Mouse (Mus musculus) limb, embryonic 12.5 days (tissue): Measurements from ENCODE around the gene Uqcc1. TPM values are rescaled to one million over a fixed set of nuclear protein-coding genes. Genes with fewer than 3 reads are reported as not detected.

Experiments
- ATAC-seq: fragments of 200-750 bp; cut with Nextera tagmentation; 2 replicates; pipeline ENCODE4 v1.8.0; 2017; ENCODE audit warnings: low read depth, moderate TSS enrichment; ENCODE audit not compliant: insufficient number of reproducible peaks, insufficient read depth, low FRiP score, low TSS enrichment
- H3K27ac ChIP-seq: fragments of 300-500 bp; sonication (generic); 2 replicates; pipeline ENCODE4 v1.5.1; 2016; ENCODE audit warnings: mild to moderate bottlenecking, moderate library complexity
- H3K27me3 ChIP-seq: fragments of 300-500 bp; sonication (generic); 2 replicates; pipeline ENCODE4 v1.6.1; 2016; ENCODE audit warnings: mild to moderate bottlenecking, moderate library complexity
- H3K36me3 ChIP-seq: fragments of 300-500 bp; sonication (generic); 2 replicates; pipeline ENCODE4 v1.6.1; 2016; ENCODE audit warnings: mild to moderate bottlenecking, moderate library complexity
- H3K4me1 ChIP-seq: fragments of 300-500 bp; sonication (generic); replicated peaks from 2 replicates; pipeline ENCODE4 v1.6.1; 2016
- H3K4me2 ChIP-seq: fragments of 300-500 bp; sonication (generic); 2 replicates; pipeline ENCODE4 v1.6.1; 2016; ENCODE audit warnings: mild to moderate bottlenecking, moderate library complexity
- H3K4me3 ChIP-seq: fragments of 300-500 bp; sonication (generic); replicated peaks from 2 replicates; pipeline ENCODE4 v1.5.1; 2016; ENCODE audit warnings: mild to moderate bottlenecking
- H3K9ac ChIP-seq: fragments of 300-500 bp; sonication (generic); replicated peaks from 2 replicates; pipeline ENCODE4 v1.6.1; 2016; ENCODE audit warnings: mild to moderate bottlenecking, moderate library complexity
- H3K9me3 ChIP-seq: fragments of 300-500 bp; sonication (generic); 2 replicates; pipeline ENCODE4 v1.6.1; 2016; ENCODE audit warnings: mild to moderate bottlenecking, moderate library complexity
- WGBS: fragments of 180-500 bp; shearing (Covaris S2); methylation state at CpG from one replicate; pipeline ENCODE4 v1.1.7; 2016; 5-methylcytosine and 5-hydroxymethylcytosine counted together
- polyA plus RNA-seq: library from polyadenylated mRNA; unstranded; fragments of >200 nt; fragmentation: Nextera tagmentation; extraction: Ambion mirVana; gene quantifications from 2 replicates; pipeline ENCODE4 v1.2.1, GENCODE M21; 2016

Gene Uqcc1
- polyA plus RNA-seq, 1 experiment from 2014 or later: 66.9 TPM

DNA sequence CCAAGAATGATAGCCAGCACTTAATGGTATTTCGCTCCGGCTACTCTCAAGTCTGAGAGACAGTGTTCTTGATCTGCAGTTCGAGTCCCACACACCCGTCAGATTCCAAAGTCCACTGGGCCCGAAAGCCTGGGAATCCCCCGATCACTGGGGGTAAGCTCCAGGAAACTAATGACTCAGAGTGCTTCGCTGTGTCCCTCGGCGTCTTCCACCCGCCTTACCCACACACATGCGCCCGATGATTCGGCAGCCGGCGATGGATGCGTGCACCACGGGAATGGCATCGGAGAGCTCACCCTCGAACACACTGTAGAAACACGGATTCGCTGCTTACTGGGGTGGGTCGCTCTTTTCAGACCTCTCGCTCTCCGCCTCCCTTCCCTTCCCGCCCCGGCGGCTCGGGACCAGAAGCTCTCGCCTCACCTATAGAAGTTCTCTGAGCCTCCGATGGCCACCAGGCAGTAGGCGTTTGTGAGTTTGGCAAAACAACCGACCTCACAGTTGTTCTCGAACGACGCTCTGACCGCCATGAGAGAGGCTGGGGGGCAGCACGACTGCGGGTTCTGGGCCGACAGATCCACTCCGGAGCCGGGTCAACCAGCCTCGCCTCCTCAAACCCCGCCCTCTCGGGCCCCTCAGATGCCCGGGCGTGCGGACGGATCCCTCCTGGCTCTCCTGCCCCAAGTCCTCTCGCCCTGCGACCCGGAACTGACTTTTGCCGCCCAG, 104.0 kb downstream of the Uqcc1 start:
- no peaks in the 10 kb centered on the region for H3K27me3 ChIP-seq
- peaks cover 21% of the 10 kb centered on the region for H3K4me1 ChIP-seq
- H3K9ac ChIP-seq: peak overlapping the region; percentile 85
- peak overlapping the region; percentile 91 for H3K4me2 ChIP-seq
- peak overlapping the region; percentile 86 for H3K27ac ChIP-seq
- H3K4me3 ChIP-seq: peak overlapping the region; percentile 91
- WGBS: 2% methylated on average over 52 of the region's 52 CpGs
- peaks cover 33% of the 10 kb centered on the region for H3K36me3 ChIP-seq
- H3K9me3 ChIP-seq: no peaks in the 10 kb centered on the region
- ATAC-seq: no peak

DNA sequence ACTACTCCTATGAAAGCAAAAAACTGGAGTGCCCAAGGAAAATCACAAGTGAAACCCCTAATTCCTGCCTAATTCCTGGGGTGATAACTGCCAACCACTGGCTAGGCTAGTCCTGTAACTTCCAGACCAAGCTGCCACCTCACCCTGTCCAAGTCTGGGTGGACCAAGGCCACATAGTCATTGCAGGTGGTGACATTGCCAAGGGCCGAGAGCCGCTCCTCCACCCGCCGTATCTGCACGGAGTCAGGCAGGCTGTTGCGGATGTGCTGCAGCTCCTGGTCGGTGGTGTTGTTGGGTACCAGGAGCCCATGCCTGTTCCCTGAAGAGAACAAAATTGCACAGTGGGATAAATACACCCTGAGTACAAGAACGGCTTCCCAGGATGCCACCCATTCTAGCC, 106.4 kb downstream of the Uqcc1 start:
- Histone ChIP-seq H3K9me3 (no peaks in the 10 kb centered on the region), H3K4me3 (no peak overlapping the region), H3K4me1 (peaks cover 26% of the 10 kb centered on the region), H3K27ac (no peak overlapping the region), H3K4me2 (no peak overlapping the region), H3K36me3 (peaks cover 52% of the 10 kb centered on the region), H3K9ac (no peak overlapping the region), H3K27me3 (no peaks in the 10 kb centered on the region)
- WGBS: 97% methylated on average over 8 of the region's 8 CpGs
- ATAC-seq: no peak

DNA sequence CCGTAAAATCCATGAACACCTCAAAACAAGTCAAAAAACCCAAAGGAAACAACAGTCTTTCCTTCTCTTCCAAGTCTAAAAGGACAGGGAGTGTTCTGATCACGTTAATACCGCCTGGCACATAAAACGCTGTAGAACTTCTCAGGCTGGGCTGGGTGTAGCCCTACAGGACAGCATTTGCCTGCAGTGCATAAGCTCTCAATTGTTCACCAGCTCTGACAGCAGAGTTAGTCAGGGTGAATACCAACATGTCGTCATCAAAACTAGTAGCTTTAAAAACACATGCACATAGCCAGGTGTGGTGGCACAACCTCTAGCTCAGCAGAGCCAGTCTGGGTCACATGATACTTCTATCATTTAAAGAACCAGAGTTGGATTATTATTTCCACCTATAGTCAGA, 109.3 kb downstream of the Uqcc1 start:
- H3K4me2 ChIP-seq: no peak overlapping the region
- H3K9me3 ChIP-seq: no peaks in the 10 kb centered on the region
- no peak for ATAC-seq
- no peak overlapping the region for H3K27ac ChIP-seq
- 85% methylated on average over 5 of the region's 5 CpGs for WGBS
- no peak overlapping the region for H3K9ac ChIP-seq
- peaks cover 26% of the 10 kb centered on the region for H3K4me1 ChIP-seq
- 0 out of 2 replicates have a peak, but pooled peaks cover 4% of the 10 kb centered on the region for H3K27me3 ChIP-seq
- H3K36me3 ChIP-seq: peaks cover 54% of the 10 kb centered on the region
- no peak overlapping the region for H3K4me3 ChIP-seq

DNA sequence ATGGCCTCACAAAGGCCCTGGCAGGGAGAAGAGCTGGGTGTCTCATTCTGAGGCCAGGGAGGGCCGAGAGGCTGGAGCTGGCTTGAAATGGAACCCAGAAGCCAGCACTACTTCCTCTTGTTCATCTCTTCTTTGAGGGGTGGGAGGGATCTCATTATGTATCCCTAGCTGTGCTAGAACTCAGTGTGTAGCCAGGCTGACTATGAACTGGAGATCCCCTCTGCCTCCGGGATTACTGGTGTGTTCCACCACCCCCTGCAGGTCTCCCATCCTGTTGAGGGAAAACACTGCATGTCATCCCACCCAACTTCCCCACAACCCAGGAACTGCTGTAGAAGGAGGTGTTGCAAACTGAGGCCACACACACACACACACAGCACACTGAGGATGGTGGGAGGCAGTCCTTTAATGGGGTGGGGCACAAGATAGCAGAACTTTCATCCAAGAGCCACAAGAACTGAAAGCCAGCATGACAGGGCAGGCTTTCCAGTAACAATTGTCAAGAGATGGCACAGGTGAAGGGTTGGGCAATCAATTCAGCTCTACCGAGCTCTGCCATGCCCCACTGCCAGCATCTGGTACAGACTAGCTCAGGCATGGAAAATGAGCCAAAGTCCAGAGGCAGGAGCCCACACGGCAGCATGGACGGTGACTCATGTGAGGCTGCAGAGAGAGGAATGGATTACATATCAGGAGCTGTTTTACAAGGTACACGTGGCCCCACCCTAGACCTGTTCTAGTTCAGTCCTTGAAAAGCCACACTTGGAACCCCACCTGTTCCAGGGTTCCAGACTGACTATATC, 110.5 kb downstream of the Uqcc1 start:
- Histone ChIP-seq H3K4me2 (peak overlapping the region; percentile 95), H3K27me3 (0 out of 2 replicates have a peak, but pooled peaks cover 4% of the 10 kb centered on the region), H3K4me3 (peak overlapping the region; percentile 68), H3K9ac (peak overlapping the region; percentile 79; the same call in 1 of the 2 replicates), H3K9me3 (no peaks in the 10 kb centered on the region), H3K4me1 (peaks cover 24% of the 10 kb centered on the region), H3K27ac (peak overlapping the region; percentile 73), H3K36me3 (peaks cover 50% of the 10 kb centered on the region)
- WGBS: 67% methylated on average over 6 of the region's 6 CpGs
- ATAC-seq: no peak

DNA sequence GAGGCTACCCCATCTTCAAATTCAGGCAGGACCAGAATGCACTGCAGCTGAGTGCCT, 110.9 kb downstream of the Uqcc1 start, which contains the start of gene BC029722:
Gene BC029722, minus strand, starts transcription at position 35 of the 57 bp plus-strand sequence.
- 0 out of 2 replicates have a peak, but pooled peaks cover 4% of the 10 kb centered on the region for H3K27me3 ChIP-seq
- H3K4me3 ChIP-seq: peak within 1 kb of the TSS; percentile 68
- H3K9ac ChIP-seq: peak within 1 kb of the TSS; percentile 79
- no peak for ATAC-seq
- H3K36me3 ChIP-seq: peaks cover 50% of the 10 kb centered on the region
- peak within 1 kb of the TSS; percentile 73 for H3K27ac ChIP-seq
- peaks cover 26% of the 10 kb centered on the region for H3K4me1 ChIP-seq
- H3K4me2 ChIP-seq: peak within 1 kb of the TSS; percentile 95
- H3K9me3 ChIP-seq: no peaks in the 10 kb centered on the region

DNA sequence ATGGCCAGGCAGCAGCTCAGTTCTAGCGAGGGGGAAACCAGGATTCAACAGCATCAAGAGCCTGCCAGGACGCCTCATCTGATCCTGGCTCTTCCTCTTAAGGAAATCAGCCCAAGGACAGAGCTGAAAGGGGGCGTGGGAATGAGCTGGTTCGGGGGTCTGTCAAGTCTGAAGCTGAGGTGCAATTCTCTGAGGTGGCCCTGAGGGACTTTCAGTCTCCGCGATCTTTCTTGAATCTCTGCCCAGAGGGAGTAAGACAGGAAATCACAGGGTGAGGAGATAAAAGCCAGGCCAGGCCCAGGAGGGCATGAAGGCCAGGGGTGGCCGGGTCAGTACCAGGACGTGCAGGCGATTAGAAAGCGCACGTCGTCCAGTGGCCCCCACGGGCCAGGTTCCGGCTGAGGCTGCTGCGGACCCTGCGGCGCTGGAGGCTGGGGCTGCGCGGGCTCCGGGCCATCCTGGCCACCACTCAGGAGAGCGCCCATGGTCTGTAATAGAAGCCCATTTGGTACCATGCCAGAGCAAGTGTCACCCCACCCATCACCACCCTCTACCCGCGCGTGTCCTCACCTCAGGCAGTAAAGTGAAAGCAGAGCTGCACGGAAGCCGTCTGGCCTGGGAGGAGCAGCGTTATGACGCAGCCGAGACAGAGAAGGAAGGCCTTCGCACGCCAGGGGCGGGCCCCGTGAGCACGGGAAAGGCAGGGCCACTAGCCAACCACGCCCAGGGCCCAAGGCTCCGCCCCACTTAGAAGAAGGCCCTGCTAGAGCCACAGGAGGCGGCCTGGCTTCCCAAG, 111.3 kb downstream of the Uqcc1 start:
- H3K27ac ChIP-seq: peak overlapping the region; percentile 73
- peaks cover 47% of the 10 kb centered on the region for H3K36me3 ChIP-seq
- 0 out of 2 replicates have a peak, but pooled peaks cover 4% of the 10 kb centered on the region for H3K27me3 ChIP-seq
- WGBS: 3% methylated on average over 37 of the region's 37 CpGs
- H3K4me3 ChIP-seq: peak overlapping the region; percentile 68
- no peaks in the 10 kb centered on the region for H3K9me3 ChIP-seq
- H3K9ac ChIP-seq: peak overlapping the region; percentile 79
- peak; percentile 91 for ATAC-seq
- H3K4me1 ChIP-seq: peaks cover 26% of the 10 kb centered on the region
- H3K4me2 ChIP-seq: peak overlapping the region; percentile 95

DNA sequence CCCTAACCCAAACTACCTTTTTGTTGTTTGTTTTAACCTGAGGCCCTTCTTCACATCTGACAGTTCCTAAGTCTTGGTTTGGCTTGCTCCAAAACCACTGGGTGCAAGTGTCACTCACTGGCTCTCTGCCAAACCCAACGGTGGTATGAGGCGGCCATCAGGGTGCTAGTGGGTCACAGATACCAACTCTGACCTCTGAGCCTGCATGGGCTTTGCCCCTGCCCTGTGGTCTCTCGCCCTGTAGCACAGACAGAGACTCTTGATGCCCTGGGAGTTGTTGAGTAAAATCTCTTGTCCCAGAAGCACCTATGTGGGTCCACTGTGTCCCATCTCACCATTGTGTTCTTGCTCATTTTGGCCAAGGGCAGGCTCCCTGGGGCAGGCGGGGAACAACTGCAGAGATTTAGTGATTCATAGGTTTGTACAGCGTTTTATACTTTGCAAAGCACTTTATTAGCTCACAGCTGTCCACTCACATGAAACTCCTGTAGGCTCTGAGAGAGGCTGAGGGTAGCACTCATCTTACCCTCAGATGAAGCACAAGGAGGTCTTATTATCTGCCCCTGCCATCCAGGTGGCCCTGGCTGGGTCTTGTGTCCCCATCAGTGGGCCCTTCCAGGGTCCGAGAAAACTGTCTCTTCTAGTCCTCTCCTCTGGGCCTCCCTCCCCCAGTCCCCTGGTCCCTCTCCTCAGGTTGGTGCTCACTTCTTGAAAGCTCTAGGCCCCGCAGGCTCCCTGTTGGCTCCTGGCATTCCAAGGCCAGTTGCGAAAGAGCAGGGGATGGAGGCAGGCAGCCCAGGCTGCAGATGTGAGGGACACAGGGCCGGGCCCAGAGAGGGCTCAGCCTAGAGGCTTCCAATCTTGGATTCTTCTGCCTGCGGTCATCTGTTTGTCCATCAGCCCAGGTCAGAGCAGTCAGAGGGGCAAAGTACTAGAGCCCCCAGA, 112.5 kb downstream of the Uqcc1 start:
- Histone ChIP-seq H3K9me3 (no peaks in the 10 kb centered on the region), H3K36me3 (peaks cover 35% of the 10 kb centered on the region), H3K9ac (peak overlapping the region; percentile 40; the same call in 1 of the 2 replicates), H3K4me1 (peaks cover 26% of the 10 kb centered on the region), H3K27me3 (0 out of 2 replicates have a peak, but pooled peaks cover 4% of the 10 kb centered on the region), H3K27ac (no peak overlapping the region), H3K4me2 (peak overlapping the region; percentile 95), H3K4me3 (no peak overlapping the region)
- ATAC-seq: no peak
- WGBS: 85% methylated on average over 10 of the region's 10 CpGs

DNA sequence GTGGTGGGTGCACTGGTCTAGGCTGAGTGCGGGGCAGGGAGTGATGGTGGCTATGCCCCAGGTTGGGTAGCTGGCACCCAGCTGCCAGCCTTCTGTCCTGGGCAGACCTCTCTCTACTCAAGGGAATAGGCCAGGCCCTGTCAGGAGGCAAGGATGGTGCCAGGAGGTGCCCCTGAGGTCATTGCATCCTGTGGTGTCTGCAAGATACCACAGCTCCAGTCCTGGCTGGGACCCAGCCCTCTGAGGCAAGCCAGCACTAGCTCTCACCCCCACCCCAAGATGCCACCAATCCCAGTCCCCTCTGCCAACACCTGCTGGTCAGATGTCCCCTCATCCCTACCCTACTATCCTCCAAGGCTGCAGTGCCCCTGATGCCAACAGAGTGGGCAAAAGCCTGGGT, 113.9 kb downstream of the Uqcc1 start:
- WGBS: 100% methylated on average over 1 of the region's 1 CpGs
- peaks cover 22% of the 10 kb centered on the region for H3K36me3 ChIP-seq
- no peak overlapping the region for H3K4me2 ChIP-seq
- ATAC-seq: no peak
- H3K4me1 ChIP-seq: peaks cover 26% of the 10 kb centered on the region
- no peaks in the 10 kb centered on the region for H3K9me3 ChIP-seq
- H3K27ac ChIP-seq: no peak overlapping the region
- H3K4me3 ChIP-seq: no peak overlapping the region
- no peak overlapping the region for H3K9ac ChIP-seq
- 0 out of 2 replicates have a peak, but pooled peaks cover 4% of the 10 kb centered on the region for H3K27me3 ChIP-seq

DNA sequence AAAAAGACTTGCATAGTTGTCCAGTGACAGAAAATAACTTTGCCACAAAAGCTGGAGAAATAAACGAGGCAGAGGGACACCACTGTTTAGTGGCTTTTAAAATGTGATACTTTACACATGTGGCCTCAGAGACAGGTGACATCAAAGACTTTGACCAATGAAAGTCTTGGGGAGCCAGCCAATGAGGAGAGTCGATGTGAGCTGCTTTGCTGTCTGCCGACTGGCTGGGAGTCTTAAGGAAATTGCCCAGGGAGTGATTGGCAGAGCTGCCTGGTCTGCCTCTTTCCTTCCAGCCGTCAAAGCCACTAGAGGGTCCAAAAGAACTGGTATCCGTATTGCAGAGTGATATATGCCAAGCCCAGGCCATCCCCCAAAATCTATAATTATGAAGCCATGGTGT, 115.3 kb downstream of the Uqcc1 start:
- Histone ChIP-seq H3K4me2 (no peak overlapping the region), H3K9ac (no peak overlapping the region)
- ATAC-seq: no peak

DNA sequence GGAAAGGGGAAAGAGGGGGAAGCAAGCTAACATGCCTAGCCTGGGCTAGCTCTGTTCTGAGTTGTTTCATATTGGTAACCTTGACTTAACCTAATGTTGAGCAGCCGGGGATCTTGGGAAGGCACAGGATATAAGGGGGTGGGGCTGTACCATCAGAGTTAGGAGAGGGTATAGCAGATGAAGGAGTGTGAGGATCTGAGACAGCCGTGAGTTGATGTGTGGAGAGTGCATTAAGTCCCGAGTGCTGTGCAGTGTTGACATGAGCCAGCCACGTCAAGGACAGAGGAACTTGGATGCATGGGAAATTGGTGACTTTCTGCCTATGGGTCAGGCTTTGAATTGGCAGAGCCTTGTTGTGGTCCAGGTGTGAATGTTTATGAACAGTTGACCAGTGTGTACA, 117.5 kb downstream of the Uqcc1 start:
- H3K4me3 ChIP-seq: no peak overlapping the region
- H3K9me3 ChIP-seq: no peaks in the 10 kb centered on the region
- no peak for ATAC-seq
- H3K27ac ChIP-seq: no peak overlapping the region
- H3K4me1 ChIP-seq: 0 out of 2 replicates have a peak, but pooled peaks cover 10% of the 10 kb centered on the region
- 74% methylated on average over 4 of the region's 4 CpGs for WGBS
- H3K27me3 ChIP-seq: peaks cover 4% of the 10 kb centered on the region; the same call in 1 of the 2 replicates
- H3K36me3 ChIP-seq: 0 out of 2 replicates have a peak, but pooled peaks cover 2% of the 10 kb centered on the region
- no peak overlapping the region for H3K9ac ChIP-seq
- no peak overlapping the region for H3K4me2 ChIP-seq

More for the DNA sequence above, 115.3 kb downstream of the Uqcc1 start:
- no peaks in the 10 kb centered on the region for H3K9me3 ChIP-seq
- peaks cover 26% of the 10 kb centered on the region for H3K4me1 ChIP-seq
- WGBS: 15% methylated on average over 5 of the region's 5 CpGs
- peaks cover 4% of the 10 kb centered on the region; the same call in 1 of the 2 replicates for H3K27me3 ChIP-seq
- H3K36me3 ChIP-seq: peaks cover 9% of the 10 kb centered on the region; the same call in 1 of the 2 replicates
- no peak overlapping the region for H3K27ac ChIP-seq
- no peak overlapping the region for H3K4me3 ChIP-seq
